Mouse (Mus musculus): Measurements from ENCODE around the gene Gm3435. TPM values are rescaled to one million over a fixed set of nuclear protein-coding genes. Genes with fewer than 3 reads are reported as not detected.

The Gm3435 gene
- polyA plus RNA-seq, 1 experiment from 2014 or later: 7.6 TPM

Other genes with a start within 250 kb of the Gm3435 start
- 5.6 and 8.0 TPM in 2 replicates for gene Wdr27, start 67.0 kb upstream of the Gm3435 start, polyA plus RNA-seq (2015; fragmentation: Nextera tagmentation; extraction: Ambion mirVana)
- 35.3 and 40.0 TPM in 2 replicates for gene 1600012H06Rik, start 67.0 kb upstream of the Gm3435 start, polyA plus RNA-seq (2015; fragmentation: Nextera tagmentation; extraction: Ambion mirVana)
- 35.6 and 40.7 TPM in 2 replicates for gene Phf10, start 48.9 kb upstream of the Gm3435 start, polyA plus RNA-seq (2015; fragmentation: Nextera tagmentation; extraction: Ambion mirVana)
- 6.5 and 9.5 TPM in 2 replicates for gene 9030025P20Rik, start 31.7 kb upstream of the Gm3435 start, polyA plus RNA-seq (2015; fragmentation: Nextera tagmentation; extraction: Ambion mirVana)
- 0.72 and 2.7 TPM in 2 replicates for gene Gm3417, start 31.4 kb upstream of the Gm3435 start, polyA plus RNA-seq (2015; fragmentation: Nextera tagmentation; extraction: Ambion mirVana)
- gene Ermard, start 31.0 kb downstream of the Gm3435 start, polyA plus RNA-seq (2015; fragmentation: Nextera tagmentation; extraction: Ambion mirVana): 54.6 and 65.7 TPM in 2 replicates
- gene Tcte3, start 31.3 kb downstream of the Gm3435 start, polyA plus RNA-seq (2015; fragmentation: Nextera tagmentation; extraction: Ambion mirVana): 0.93 TPM in 1 of 2 replicates, not detected in the other
- 4.3 TPM in 2 replicates for gene Gm3448, start 31.4 kb downstream of the Gm3435 start, polyA plus RNA-seq (2015; fragmentation: Nextera tagmentation; extraction: Ambion mirVana)